Mouse (Mus musculus): ENCODE measurements at regions not wholly inside any gene's neighbourhood (a gene's known extent, or its start where the extent isn't known, plus 50 kb on each side); places are given as distances from the start of the nearest gene placed in this dataset.
A peak's percentile ranks its signal among the peaks of the same experiment; 100 is the strongest.
"Not testable (repeated sequence)": the region's sequence is repeated elsewhere in the genome, so short reads cannot be mapped to it uniquely, and the experiment has no call there.

GRCm38 (mm10) chr1:154054874-154055273, 146.1 kb upstream of the Zfp648 start:
- no peak overlapping the region for H3K4me3 ChIP-seq (ENCODE audit: insufficient read depth, low read depth, low read length)
- no peak for DNase-seq
- WGBS = 69% methylated on average over 1 of the region's 1 CpGs
- H3K27me3 ChIP-seq (replicated peaks; ENCODE audit: control insufficient read depth, insufficient read depth, low read length) = no peaks in the 10 kb centered on the region
- no peaks in the 10 kb centered on the region for H3K4me1 ChIP-seq (ENCODE audit: control insufficient read depth, insufficient read depth, low read length)
- TF ChIP-seq CTCF (conservative IDR thresholded peaks at IDR 0.05; ENCODE audit: insufficient read depth, insufficient read length, low read depth, low read length) = no peak
- TF ChIP-seq POLR2A (IDR thresholded peaks at IDR 0.05; ENCODE audit: low read depth, low read length) = no peak
- no peaks in the 10 kb centered on the region for H3K36me3 ChIP-seq (ENCODE audit: control insufficient read depth, insufficient read depth, low read length)
- H3K27ac ChIP-seq (ENCODE audit: insufficient read depth, low read depth, low read length) = no peak overlapping the region

- not testable (repeated sequence) for H3K36me3 ChIP-seq (ENCODE audit: control insufficient read depth, insufficient read depth, low read length); H3K4me1 ChIP-seq (ENCODE audit: control insufficient read depth, insufficient read depth, low read length); H3K4me3 ChIP-seq (ENCODE audit: insufficient read depth, low read depth, low read length); H3K27me3 ChIP-seq (replicated peaks; ENCODE audit: control insufficient read depth, insufficient read depth, low read length); H3K27ac ChIP-seq (ENCODE audit: insufficient read depth, low read depth, low read length); DNase-seq
- 69% methylated on average over 2 of the region's 2 CpGs for WGBS
Measured at GRCm38 (mm10) chr1:154061397-154061796, 139.6 kb upstream of the Zfp648 start.

GRCm38 (mm10) chr1:154061851-154062250, 139.1 kb upstream of the Zfp648 start:
- Histone ChIP-seq H3K36me3 (ENCODE audit: control insufficient read depth, insufficient read depth, low read length) (no peaks in the 10 kb centered on the region), H3K4me3 (ENCODE audit: insufficient read depth, low read depth, low read length) (no peak overlapping the region), H3K27ac (ENCODE audit: insufficient read depth, low read depth, low read length) (no peak overlapping the region), H3K27me3 (replicated peaks; ENCODE audit: control insufficient read depth, insufficient read depth, low read length) (no peaks in the 10 kb centered on the region), H3K4me1 (ENCODE audit: control insufficient read depth, insufficient read depth, low read length) (no peaks in the 10 kb centered on the region)
- WGBS = 91% methylated on average over 1 of the region's 1 CpGs
- TF ChIP-seq CTCF (conservative IDR thresholded peaks at IDR 0.05; ENCODE audit: insufficient read depth, insufficient read length, low read depth, low read length) (no peak), POLR2A (IDR thresholded peaks at IDR 0.05; ENCODE audit: low read depth, low read length) (no peak)
- DNase-seq = no peak

- no peak for DNase-seq
- no peak overlapping the region for H3K4me3 ChIP-seq (ENCODE audit: insufficient read depth, low read depth, low read length)
- no peak overlapping the region for H3K27ac ChIP-seq (ENCODE audit: insufficient read depth, low read depth, low read length)
- WGBS = 86% methylated on average over 7 of the region's 7 CpGs
- H3K27me3 ChIP-seq (replicated peaks; ENCODE audit: control insufficient read depth, insufficient read depth, low read length) = no peaks in the 10 kb centered on the region
- no peak for TF ChIP-seq CTCF (conservative IDR thresholded peaks at IDR 0.05; ENCODE audit: insufficient read depth, insufficient read length, low read depth, low read length)
- TF ChIP-seq POLR2A (IDR thresholded peaks at IDR 0.05; ENCODE audit: low read depth, low read length) = no peak
- no peaks in the 10 kb centered on the region for H3K36me3 ChIP-seq (ENCODE audit: control insufficient read depth, insufficient read depth, low read length)
- no peaks in the 10 kb centered on the region for H3K4me1 ChIP-seq (ENCODE audit: control insufficient read depth, insufficient read depth, low read length)
Measured at GRCm38 (mm10) chr1:154062666-154063065, 138.3 kb upstream of the Zfp648 start.

- Histone ChIP-seq H3K27ac (ENCODE audit: insufficient read depth, low read depth, low read length) (no peak overlapping the region), H3K4me3 (ENCODE audit: insufficient read depth, low read depth, low read length) (no peak overlapping the region), H3K27me3 (replicated peaks; ENCODE audit: control insufficient read depth, insufficient read depth, low read length) (no peaks in the 10 kb centered on the region), H3K4me1 (ENCODE audit: control insufficient read depth, insufficient read depth, low read length) (no peaks in the 10 kb centered on the region), H3K36me3 (ENCODE audit: control insufficient read depth, insufficient read depth, low read length) (no peaks in the 10 kb centered on the region)
- TF ChIP-seq CTCF (conservative IDR thresholded peaks at IDR 0.05; ENCODE audit: insufficient read depth, insufficient read length, low read depth, low read length) (no peak), POLR2A (IDR thresholded peaks at IDR 0.05; ENCODE audit: low read depth, low read length) (no peak)
- DNase-seq = no peak
- WGBS = 82% methylated on average over 5 of the region's 5 CpGs
Measured at GRCm38 (mm10) chr1:154064633-154065032, 136.4 kb upstream of the Zfp648 start.

- H3K4me1 ChIP-seq (ENCODE audit: control insufficient read depth, insufficient read depth, low read length) = no peaks in the 10 kb centered on the region
- no peaks in the 10 kb centered on the region for H3K27me3 ChIP-seq (replicated peaks; ENCODE audit: control insufficient read depth, insufficient read depth, low read length)
- WGBS = 72% methylated on average over 18 of the region's 18 CpGs
- no peak overlapping the region for H3K4me3 ChIP-seq (ENCODE audit: insufficient read depth, low read depth, low read length)
- H3K36me3 ChIP-seq (ENCODE audit: control insufficient read depth, insufficient read depth, low read length) = no peaks in the 10 kb centered on the region
- no peak for TF ChIP-seq CTCF (conservative IDR thresholded peaks at IDR 0.05; ENCODE audit: insufficient read depth, insufficient read length, low read depth, low read length)
- no peak for TF ChIP-seq POLR2A (IDR thresholded peaks at IDR 0.05; ENCODE audit: low read depth, low read length)
- peak overlapping the region; percentile 27; the same call in 1 of the 2 replicates for H3K27ac ChIP-seq (ENCODE audit: insufficient read depth, low read depth, low read length)
- DNase-seq = peak; percentile 68
Measured at GRCm38 (mm10) chr1:154065336-154066329, 135.4 kb upstream of the Zfp648 start.

GRCm38 (mm10) chr1:154067856-154068255, 133.1 kb upstream of the Zfp648 start:
- Histone ChIP-seq H3K27me3 (replicated peaks; ENCODE audit: control insufficient read depth, insufficient read depth, low read length) (no peaks in the 10 kb centered on the region), H3K36me3 (ENCODE audit: control insufficient read depth, insufficient read depth, low read length) (no peaks in the 10 kb centered on the region), H3K27ac (ENCODE audit: insufficient read depth, low read depth, low read length) (no peak overlapping the region), H3K4me3 (ENCODE audit: insufficient read depth, low read depth, low read length) (no peak overlapping the region), H3K4me1 (ENCODE audit: control insufficient read depth, insufficient read depth, low read length) (no peaks in the 10 kb centered on the region)
- no peak for DNase-seq
- no peak for TF ChIP-seq POLR2A (IDR thresholded peaks at IDR 0.05; ENCODE audit: low read depth, low read length)
- no peak for TF ChIP-seq CTCF (conservative IDR thresholded peaks at IDR 0.05; ENCODE audit: insufficient read depth, insufficient read length, low read depth, low read length)
- WGBS = 59% methylated on average over 1 of the region's 1 CpGs
